Mouse (Mus musculus) bone marrow macrophage, adult 2 months (primary cell): ENCODE data around the gene Atl3.

Source experiments
- CTCF ChIP-seq: IDR thresholded peaks from 2 replicates; pipeline ENCODE4 v1.5.1; 2012; ENCODE audit warnings: low read depth, mild to moderate bottlenecking, low read length, moderate library complexity
- POLR2A ChIP-seq: IDR thresholded peaks from 2 replicates; pipeline ENCODE4 v1.6.1; 2012; ENCODE audit warnings: mild to moderate bottlenecking, low read depth, low read length, borderline replicate concordance

DNA sequence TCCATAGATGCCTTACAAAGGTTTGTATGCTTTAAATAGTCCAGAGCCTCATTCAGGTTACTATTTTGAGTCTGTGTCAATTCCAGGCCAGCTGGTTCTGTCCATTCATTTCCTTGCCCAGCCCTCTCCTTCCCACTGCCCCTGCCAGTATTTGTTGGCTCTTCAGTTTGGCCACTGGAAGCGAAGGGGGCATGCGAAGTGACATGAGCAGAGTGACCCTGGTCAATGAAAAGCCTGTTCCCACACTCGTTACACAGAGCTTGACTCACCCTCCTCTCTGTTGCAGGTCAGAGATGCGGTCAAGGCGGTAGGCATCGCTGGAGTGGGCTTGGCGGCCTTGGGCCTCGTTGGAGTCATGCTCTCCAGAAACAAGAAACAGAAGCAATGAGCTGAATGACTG, 91.4 kb downstream of the Atl3 start:
- TF ChIP-seq CTCF (no peak), POLR2A (no peak)
